Mouse (Mus musculus): ENCODE data around the gene Fbxo41. TPM values are rescaled to one million over a fixed set of nuclear protein-coding genes. Genes with fewer than 3 reads are reported as not detected.

The Fbxo41 gene
- polyA plus RNA-seq, 1 experiment from 2014 or later: 0.29 TPM

DNA sequence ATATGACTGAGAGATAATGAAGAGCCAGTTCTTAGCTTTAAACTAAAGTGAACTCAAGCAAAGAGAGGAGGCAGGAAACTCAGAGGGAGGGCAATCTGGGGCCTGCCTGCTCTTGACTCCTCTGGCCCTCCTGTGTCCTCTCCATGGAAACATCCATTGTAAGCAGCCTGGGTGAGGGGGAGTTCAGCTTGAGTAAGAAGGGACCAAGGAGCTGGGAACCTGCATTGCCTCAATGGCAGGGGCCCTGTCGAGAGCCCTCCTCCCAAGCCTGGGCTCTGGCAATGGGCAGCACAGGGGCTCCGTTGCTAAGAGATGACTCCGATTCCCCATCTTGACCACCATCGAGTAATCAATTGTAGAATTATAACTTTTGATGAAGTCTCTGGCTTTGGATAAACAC is 14.3 kb downstream of the Fbxo41 start:
- Histone ChIP-seq H3K9ac (no peak overlapping the region), H3K27ac (no peak overlapping the region), H3K36me3 (no peaks in the 10 kb centered on the region), H3K4me3 (no peak overlapping the region), H3K4me2 (no peak overlapping the region), H3K27me3 (peaks cover 47% of the 10 kb centered on the region), H3K9me3 (no peaks in the 10 kb centered on the region; the same call in 1 of the 2 replicates), H3K4me1 (peaks cover 16% of the 10 kb centered on the region)
- WGBS: 81% methylated on average over 4 of the region's 4 CpGs
- no peak for ATAC-seq (ENCODE audit: insufficient number of reproducible peaks, low FRiP score, low TSS enrichment, low read depth)

DNA sequence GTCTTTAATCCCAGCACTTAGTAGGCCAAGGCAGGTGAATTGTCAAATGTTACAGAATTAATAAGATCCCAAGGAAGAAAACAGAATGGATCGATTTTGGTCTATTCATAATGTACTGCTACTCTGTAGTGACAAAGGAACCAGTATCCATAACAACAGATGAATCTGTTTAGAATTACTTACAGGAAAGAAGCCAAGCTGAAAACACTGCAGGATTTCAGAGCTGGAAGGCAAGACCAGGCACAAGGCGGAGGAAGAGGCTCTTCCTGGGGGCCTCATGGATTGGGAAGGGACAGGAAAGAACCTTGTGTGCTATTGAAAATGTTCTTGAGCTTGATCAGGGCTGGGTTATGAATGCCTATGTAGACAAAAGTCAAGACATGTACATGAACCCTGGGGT is 17.1 kb downstream of the Fbxo41 start:
- no peak overlapping the region for H3K4me2 ChIP-seq
- H3K27ac ChIP-seq: no peak overlapping the region
- H3K36me3 ChIP-seq: no peaks in the 10 kb centered on the region
- no peak overlapping the region for H3K9ac ChIP-seq
- WGBS: 57% methylated on average over 2 of the region's 2 CpGs
- peaks cover 62% of the 10 kb centered on the region for H3K27me3 ChIP-seq
- no peak for ATAC-seq (ENCODE audit: insufficient number of reproducible peaks, low FRiP score, low TSS enrichment, low read depth)
- H3K4me1 ChIP-seq: peaks cover 13% of the 10 kb centered on the region
- H3K9me3 ChIP-seq: no peaks in the 10 kb centered on the region
- no peak overlapping the region for H3K4me3 ChIP-seq

DNA sequence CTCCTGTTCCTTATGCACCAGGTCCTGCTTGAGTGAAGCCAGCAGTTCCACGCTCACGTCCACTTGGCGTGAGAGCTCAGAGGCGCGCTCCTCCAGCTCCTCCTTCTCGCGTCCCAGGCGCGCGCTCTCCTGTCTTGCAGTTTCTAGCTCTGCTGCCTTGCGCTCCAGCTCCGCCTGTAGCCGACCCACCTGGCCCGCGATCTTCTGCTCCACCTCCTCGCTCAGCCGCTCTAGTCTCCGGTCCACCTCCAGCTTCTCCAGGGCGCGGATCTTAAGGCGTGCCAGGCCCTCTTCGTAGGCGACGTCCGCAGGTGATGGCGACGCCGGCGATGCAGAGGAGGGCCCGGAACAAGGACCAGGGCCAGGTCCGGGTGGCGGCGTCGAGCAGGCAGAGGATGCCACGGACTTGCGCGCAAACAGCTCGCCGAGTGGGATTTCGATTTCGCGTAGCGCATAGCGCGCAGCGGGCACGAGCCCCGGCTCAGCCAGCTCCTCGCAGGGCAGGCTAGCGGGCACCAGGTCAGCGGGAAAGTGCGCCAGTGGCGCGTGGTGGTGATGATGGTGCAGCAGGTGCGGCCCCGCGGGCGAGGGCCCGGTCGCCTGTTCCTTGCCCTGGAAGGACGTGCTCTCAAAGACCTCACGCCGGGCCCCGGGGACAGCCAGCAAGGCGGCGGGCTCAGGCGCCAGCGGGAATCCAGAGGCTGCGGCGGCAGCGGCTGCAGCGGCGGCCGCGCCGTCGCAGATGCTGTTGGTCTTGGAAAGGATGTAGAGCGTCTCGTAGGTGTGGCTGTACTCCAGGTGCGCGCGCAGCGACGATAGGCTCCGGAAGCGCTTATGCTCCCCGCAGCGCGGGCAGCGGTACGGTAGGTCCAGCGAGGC is 18.7 kb downstream of the Fbxo41 start:
- H3K4me2 ChIP-seq: peak overlapping the region; percentile 62

GRCm38 (mm10) chr6:85480685-85481084 is 22.1 kb downstream of the Fbxo41 start:
- H3K9me3 ChIP-seq: no peaks in the 10 kb centered on the region
- ATAC-seq (ENCODE audit: insufficient number of reproducible peaks, low FRiP score, low TSS enrichment, low read depth): no peak
- no peak overlapping the region for H3K27ac ChIP-seq
- peaks cover 66% of the 10 kb centered on the region for H3K27me3 ChIP-seq
- no peak overlapping the region for H3K9ac ChIP-seq
- no peak overlapping the region for H3K4me3 ChIP-seq
- no peaks in the 10 kb centered on the region for H3K36me3 ChIP-seq
- H3K4me1 ChIP-seq: peaks cover 13% of the 10 kb centered on the region
- 64% methylated on average over 16 of the region's 16 CpGs for WGBS
- no peak overlapping the region for H3K4me2 ChIP-seq

More for the DNA sequence above, 18.7 kb downstream of the Fbxo41 start:
- H3K4me1 ChIP-seq: peaks cover 13% of the 10 kb centered on the region
- H3K27ac ChIP-seq: no peak overlapping the region
- H3K36me3 ChIP-seq: no peaks in the 10 kb centered on the region
- peaks cover 78% of the 10 kb centered on the region for H3K27me3 ChIP-seq
- no peak overlapping the region for H3K9ac ChIP-seq
- no peak for ATAC-seq (ENCODE audit: insufficient number of reproducible peaks, low FRiP score, low TSS enrichment, low read depth)
- whole genome bisulfite sequencing: 2% methylated on average over 92 of the region's 92 CpGs
- peak overlapping the region; percentile 39 for H3K4me3 ChIP-seq
- H3K9me3 ChIP-seq: no peaks in the 10 kb centered on the region

GRCm38 (mm10) chr6:85479979-85480378 is 22.8 kb downstream of the Fbxo41 start:
- ATAC-seq (ENCODE audit: insufficient number of reproducible peaks, low FRiP score, low TSS enrichment, low read depth): no peak
- 78% methylated on average over 5 of the region's 5 CpGs for WGBS
- H3K4me1 ChIP-seq: peaks cover 13% of the 10 kb centered on the region

GRCm38 (mm10) chr6:85478416-85478815 is 24.4 kb downstream of the Fbxo41 start:
- H3K9ac ChIP-seq: no peak overlapping the region
- H3K4me2 ChIP-seq: no peak overlapping the region
- no peaks in the 10 kb centered on the region for H3K36me3 ChIP-seq
- H3K27ac ChIP-seq: no peak overlapping the region
- no peaks in the 10 kb centered on the region for H3K4me1 ChIP-seq
- no peaks in the 10 kb centered on the region for H3K9me3 ChIP-seq
- peaks cover 43% of the 10 kb centered on the region for H3K27me3 ChIP-seq
- ATAC-seq (ENCODE audit: insufficient number of reproducible peaks, low FRiP score, low TSS enrichment, low read depth): no peak
- 43% methylated on average over 14 of the region's 14 CpGs for WGBS
- H3K4me3 ChIP-seq: no peak overlapping the region

More at GRCm38 (mm10) chr6:85479979-85480378, 22.8 kb downstream of the Fbxo41 start:
- Histone ChIP-seq H3K4me3 (no peak overlapping the region), H3K27ac (no peak overlapping the region), H3K9ac (no peak overlapping the region), H3K9me3 (no peaks in the 10 kb centered on the region), H3K4me2 (no peak overlapping the region), H3K36me3 (no peaks in the 10 kb centered on the region), H3K27me3 (peaks cover 59% of the 10 kb centered on the region)

- Histone ChIP-seq H3K4me3 (no peak overlapping the region), H3K4me1 (no peaks in the 10 kb centered on the region), H3K9me3 (no peaks in the 10 kb centered on the region), H3K4me2 (no peak overlapping the region), H3K27ac (no peak overlapping the region), H3K36me3 (no peaks in the 10 kb centered on the region), H3K27me3 (peaks cover 35% of the 10 kb centered on the region), H3K9ac (no peak overlapping the region)
- WGBS: 32% methylated on average over 10 of the region's 10 CpGs
- no peak for ATAC-seq (ENCODE audit: insufficient number of reproducible peaks, low FRiP score, low TSS enrichment, low read depth)
These were observed 25.4 kb downstream of the Fbxo41 start for GRCm38 (mm10) chr6:85477366-85477917.

DNA sequence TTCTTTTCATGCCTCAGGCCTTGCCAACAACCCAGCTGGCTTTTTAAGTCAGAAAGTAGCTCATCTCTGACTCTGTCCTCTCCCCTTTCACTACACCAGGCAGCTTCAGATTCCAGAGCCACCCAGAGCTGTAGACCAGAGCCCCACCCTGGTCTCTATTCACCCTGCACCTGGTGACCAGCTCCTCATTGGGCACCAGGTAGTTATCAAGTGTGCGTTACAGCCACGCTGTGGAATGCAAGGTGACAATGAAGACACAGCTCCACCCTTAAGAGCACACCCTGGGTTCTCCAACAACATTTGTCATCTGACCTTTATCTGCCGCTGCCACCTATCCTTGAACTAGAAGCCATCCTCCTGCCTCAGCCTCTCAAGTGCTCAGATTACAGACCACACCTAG is 27.2 kb downstream of the Fbxo41 start:
- no peak overlapping the region for H3K4me3 ChIP-seq
- no peaks in the 10 kb centered on the region for H3K4me1 ChIP-seq
- H3K27me3 ChIP-seq: peaks cover 27% of the 10 kb centered on the region
- no peak overlapping the region for H3K9ac ChIP-seq
- WGBS: 77% methylated on average over 3 of the region's 3 CpGs
- H3K9me3 ChIP-seq: no peaks in the 10 kb centered on the region
- no peaks in the 10 kb centered on the region for H3K36me3 ChIP-seq
- no peak for ATAC-seq (ENCODE audit: insufficient number of reproducible peaks, low FRiP score, low TSS enrichment, low read depth)
- no peak overlapping the region for H3K4me2 ChIP-seq
- no peak overlapping the region for H3K27ac ChIP-seq

DNA sequence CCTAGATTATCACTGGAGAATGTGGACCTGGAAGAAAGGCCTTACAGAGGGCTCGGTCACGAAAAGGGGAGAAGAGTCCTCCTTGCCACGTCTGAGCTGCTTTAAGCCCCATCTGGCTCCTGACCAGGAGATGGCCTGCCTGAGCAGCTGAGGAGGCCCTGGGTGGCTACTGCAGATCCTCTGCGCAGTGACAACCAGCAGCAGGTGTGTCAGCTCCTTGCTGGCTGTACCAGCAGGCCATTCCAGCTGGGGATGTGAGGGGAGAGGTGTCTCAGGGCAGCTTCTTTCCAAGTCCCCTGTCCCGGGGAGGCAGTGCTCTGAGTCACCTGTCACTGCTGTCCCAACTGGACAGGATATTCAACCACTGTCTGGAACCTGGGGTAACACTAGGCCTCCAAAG is 30.3 kb downstream of the Fbxo41 start:
- Histone ChIP-seq H3K4me2 (no peak overlapping the region), H3K9me3 (no peaks in the 10 kb centered on the region), H3K9ac (no peak overlapping the region), H3K4me1 (no peaks in the 10 kb centered on the region), H3K27me3 (0 out of 2 replicates have a peak, but pooled peaks cover under 1% of the 10 kb centered on the region), H3K4me3 (no peak overlapping the region), H3K27ac (no peak overlapping the region), H3K36me3 (peaks cover 20% of the 10 kb centered on the region)
- no peak for ATAC-seq (ENCODE audit: insufficient number of reproducible peaks, low FRiP score, low TSS enrichment, low read depth)
- 56% methylated on average over 5 of the region's 5 CpGs for WGBS

- Histone ChIP-seq H3K36me3 (peaks cover 26% of the 10 kb centered on the region), H3K4me1 (no peaks in the 10 kb centered on the region), H3K27me3 (no peaks in the 10 kb centered on the region), H3K9ac (no peak overlapping the region), H3K27ac (no peak overlapping the region), H3K4me3 (no peak overlapping the region), H3K4me2 (no peak overlapping the region), H3K9me3 (no peaks in the 10 kb centered on the region)
- WGBS: 57% methylated on average over 8 of the region's 8 CpGs
- ATAC-seq (ENCODE audit: insufficient number of reproducible peaks, low FRiP score, low TSS enrichment, low read depth): no peak
These were observed 30.8 kb downstream of the Fbxo41 start for GRCm38 (mm10) chr6:85471962-85472361.

DNA sequence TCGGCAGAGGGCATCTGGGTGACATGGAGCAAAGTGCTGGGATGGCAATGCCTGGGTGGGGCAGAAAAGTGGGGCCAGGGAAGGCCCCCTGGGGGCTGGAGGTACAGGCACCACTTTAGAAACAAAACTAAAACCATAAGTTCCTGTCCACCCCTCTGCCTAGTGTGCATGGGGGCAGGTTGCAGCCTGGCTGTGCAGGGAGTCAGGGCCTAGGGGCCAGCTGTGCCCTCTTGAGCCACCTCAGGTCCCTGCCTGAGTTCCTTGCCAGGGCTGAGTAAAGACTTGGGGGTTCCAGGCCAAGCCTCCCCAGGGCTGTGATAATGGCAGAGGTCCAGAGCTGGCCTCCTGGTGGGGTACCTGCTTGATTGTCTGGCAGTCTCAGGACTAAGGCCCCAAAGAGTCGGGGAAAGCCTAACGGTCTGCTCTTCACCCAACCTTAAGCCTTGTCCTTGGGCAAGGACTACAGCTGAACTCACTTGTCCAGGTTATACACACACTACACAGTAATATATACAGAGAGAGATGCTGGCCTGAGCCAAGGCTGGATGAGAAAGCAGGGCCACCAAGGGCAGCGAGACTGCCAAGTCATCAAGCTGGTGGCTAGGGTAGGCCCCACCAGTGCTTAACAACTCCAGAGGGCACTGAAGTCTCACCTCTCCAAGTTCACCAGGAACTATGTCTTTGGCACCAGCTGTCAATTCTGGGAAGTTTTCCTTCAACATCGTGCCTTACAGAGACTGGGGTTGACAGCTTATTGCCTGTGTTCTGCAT is 32.9 kb downstream of the Fbxo41 start:
- H3K27me3 ChIP-seq: no peaks in the 10 kb centered on the region
- H3K27ac ChIP-seq: no peak overlapping the region
- H3K9ac ChIP-seq: no peak overlapping the region
- H3K36me3 ChIP-seq: peaks cover 47% of the 10 kb centered on the region
- no peak overlapping the region for H3K4me3 ChIP-seq
- no peaks in the 10 kb centered on the region for H3K9me3 ChIP-seq
- no peak overlapping the region for H3K4me2 ChIP-seq
- no peaks in the 10 kb centered on the region for H3K4me1 ChIP-seq
- WGBS: 66% methylated on average over 5 of the region's 5 CpGs
- ATAC-seq (ENCODE audit: insufficient number of reproducible peaks, low FRiP score, low TSS enrichment, low read depth): no peak

DNA sequence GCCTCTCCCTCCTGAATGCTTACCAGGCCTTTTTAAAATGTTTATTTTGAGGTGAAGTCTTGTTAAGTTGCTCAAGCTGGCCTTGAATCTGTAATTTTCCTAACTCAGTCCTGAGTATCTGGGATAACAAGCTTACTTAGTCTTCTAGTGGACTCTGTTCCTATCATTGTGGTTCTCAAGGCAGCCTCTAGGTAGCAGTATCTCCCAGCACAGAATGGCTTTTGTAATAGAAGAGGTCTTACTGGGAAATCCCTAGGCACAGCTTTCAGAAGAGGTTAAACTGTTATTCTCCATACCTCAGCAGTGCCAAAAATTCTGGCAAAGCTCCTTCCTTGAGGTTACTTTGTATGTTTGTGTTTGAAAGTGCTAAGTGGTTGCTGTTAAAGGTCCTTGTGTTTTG is 37.4 kb downstream of the Fbxo41 start:
- Histone ChIP-seq H3K27me3 (no peaks in the 10 kb centered on the region), H3K4me1 (no peaks in the 10 kb centered on the region), H3K27ac (no peak overlapping the region), H3K36me3 (peaks cover 90% of the 10 kb centered on the region), H3K9ac (no peak overlapping the region), H3K4me2 (no peak overlapping the region), H3K9me3 (no peaks in the 10 kb centered on the region), H3K4me3 (no peak overlapping the region)
- ATAC-seq (ENCODE audit: insufficient number of reproducible peaks, low FRiP score, low TSS enrichment, low read depth): no peak

All from limb, embryonic 15.5 days (tissue).